Mouse (Mus musculus) left cerebral cortex, adult 8-10 months (tissue): ENCODE results near the gene Cox4i1. TPM values are rescaled to one million over a fixed set of nuclear protein-coding genes. Genes with fewer than 3 reads are reported as not detected.

Experiments
- total RNA-seq, 4 experiments: library from RNA; stranded (reverse); gene quantifications; 2 replicates each; pipeline ENCODE4 v1.2.4; 2022

Cox4i1 gene
- total RNA-seq, 4 experiments from 2014 or later, result 1,070 to 1,158 (median 1,126) TPM

Other genes starting within 250 kb of the Cox4i1 start
- gene Gins2, start 78.9 kb upstream of the Cox4i1 start, total RNA-seq, result 1 to 10 TPM; 1.1 to 3.3 (median 2.5) TPM
- gene 1190005I06Rik, start 20.6 kb upstream of the Cox4i1 start, total RNA-seq, result 10 to 100 TPM; 11.8 to 16.6 (median 14.4) TPM
- gene Gm27021, start 143 bp upstream of the Cox4i1 start, total RNA-seq, result 1 to 10 TPM in 1 of 4 experiments, under 1 TPM in 1, not detected in 2; 0.62 to 1.2 TPM
- gene Emc8, start 351 bp downstream of the Cox4i1 start, total RNA-seq, result 10 to 100 TPM; 60.5 to 72.0 (median 69.4) TPM
- gene Irf8, start 68.1 kb downstream of the Cox4i1 start, total RNA-seq, result 10 to 100 TPM in 2 of 4 experiments, 1 to 10 TPM in 2; 5.1 to 22.2 (median 11.7) TPM